Mouse (Mus musculus) NIH3T3 (cell line): ENCODE data around the gene Gprin1.

Experiments
- DNase-seq: peaks from one replicate; pipeline ENCODE4 v3.0.0-alpha.2; 2012; ENCODE audit warnings: low read depth

The Gprin1 gene

DNA sequence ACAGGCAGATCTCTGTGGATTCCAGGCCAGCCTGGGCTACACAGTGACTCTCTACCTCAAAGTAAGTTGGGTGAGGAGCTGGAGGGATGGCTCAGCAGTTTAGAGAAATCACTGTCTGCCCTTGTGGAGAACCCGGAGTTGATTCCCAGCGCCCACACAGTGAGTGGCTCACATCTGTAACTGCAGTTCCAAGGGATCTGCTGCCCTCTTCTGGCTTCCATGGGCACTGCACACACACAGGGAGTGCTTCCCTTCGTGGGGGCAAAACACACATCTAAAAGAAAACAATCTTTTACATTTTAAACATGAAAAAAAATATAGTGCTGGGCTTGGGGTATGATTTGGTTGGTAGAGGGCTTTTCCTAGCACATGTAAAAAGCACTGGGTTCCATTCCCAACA, 26.5 kb downstream of the Gprin1 start:
- no peak for DNase-seq

DNA sequence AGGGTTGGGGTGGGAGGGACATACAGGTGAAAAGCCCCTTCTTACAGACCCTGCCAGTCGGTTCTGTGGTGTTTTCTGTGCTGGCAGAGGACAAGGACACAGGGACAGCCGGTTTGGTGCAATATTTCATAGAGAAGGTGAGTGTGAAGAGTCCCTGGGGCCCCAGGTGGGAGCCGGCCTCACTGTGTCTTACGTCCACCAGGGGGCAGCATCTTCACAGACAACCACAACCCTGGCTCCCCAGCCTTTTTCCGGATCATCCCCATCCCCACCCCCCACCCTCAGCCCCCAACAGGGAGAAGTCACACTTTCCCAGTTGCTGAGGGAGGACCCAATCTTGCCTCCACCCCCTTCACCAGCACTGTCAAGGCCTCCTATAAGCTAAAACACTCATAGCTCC, 32.8 kb downstream of the Gprin1 start:
- DNase-seq = peak; percentile 78

DNA sequence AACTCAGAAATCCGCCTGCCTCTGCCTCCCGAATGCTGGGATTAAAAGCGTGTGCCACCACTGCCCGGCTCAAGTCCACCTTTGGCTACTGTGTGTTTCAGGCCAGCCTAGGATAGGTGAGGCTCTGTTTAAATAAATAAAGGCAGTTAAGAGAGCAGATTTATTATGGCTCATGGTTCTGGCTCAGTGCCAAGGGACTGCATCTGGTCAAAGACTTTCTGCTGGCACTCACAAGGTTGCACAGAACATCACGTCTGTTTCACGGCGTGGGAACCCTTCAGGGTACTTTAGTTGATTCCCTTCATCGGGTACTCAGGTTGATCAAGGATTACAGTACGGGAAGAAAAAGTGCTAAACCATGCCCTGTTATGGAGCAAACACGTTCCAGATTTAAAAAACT, 34.7 kb downstream of the Gprin1 start:
- DNase-seq = peak; percentile 28

DNA sequence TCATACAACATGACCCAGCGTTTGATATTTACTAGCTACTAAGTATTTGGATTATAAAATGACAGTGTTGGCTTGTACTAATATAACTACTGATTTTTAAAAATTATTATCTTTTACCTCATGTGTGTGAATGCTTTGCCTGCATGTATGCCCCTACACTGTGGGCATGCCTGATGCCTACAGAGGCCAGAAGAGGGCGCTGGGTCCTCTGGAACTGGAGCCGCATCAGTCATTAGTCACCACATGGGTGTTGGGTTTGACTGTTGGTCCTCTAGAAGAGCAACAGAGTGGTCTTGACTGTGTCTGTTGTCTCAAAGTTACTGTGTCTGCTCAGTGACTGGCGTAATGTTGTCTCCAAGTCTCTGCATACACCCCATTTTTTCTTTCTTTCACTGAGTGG, 35.3 kb downstream of the Gprin1 start:
- no peak for DNase-seq

DNA sequence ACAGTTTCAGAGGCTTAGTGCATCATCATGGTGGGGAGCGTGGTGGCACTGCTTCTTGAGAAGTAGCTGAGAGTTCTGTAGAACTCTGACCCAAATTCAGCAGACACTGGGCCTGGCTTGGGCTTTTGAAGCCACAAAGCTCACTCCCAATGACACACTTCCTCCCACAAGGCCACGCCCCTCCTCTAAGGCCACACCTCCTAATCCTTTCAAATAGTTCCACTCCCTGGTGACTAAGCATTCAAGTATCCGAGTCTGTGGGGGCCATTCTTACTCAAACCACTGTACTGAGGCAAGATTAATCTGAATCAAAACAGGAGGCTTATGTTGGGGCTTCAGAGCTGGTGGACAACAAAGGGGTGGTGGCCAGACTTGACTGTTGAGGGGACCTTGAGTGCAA, 38.8 kb downstream of the Gprin1 start:
- DNase-seq = peak; percentile 34

DNA sequence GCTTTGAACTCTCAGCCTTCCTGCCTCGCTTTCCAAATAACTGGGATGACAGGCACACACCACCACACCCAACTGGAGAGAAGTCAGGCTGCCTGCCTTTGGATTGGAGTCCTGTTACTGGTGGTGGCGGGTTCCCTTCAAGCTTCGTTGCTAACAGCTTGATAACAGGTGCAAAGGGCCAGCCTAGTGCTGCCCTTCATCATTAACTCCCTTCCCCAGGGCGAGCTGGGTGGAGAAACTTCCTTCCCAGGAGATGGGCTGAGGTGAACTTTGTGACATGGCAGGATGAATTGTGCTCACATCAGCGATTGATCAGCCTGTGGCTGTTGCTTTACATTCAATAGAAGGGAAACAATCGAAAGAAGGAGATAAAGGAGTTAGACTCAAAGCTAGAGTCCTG, 44.8 kb downstream of the Gprin1 start:
- DNase-seq = no peak

DNA sequence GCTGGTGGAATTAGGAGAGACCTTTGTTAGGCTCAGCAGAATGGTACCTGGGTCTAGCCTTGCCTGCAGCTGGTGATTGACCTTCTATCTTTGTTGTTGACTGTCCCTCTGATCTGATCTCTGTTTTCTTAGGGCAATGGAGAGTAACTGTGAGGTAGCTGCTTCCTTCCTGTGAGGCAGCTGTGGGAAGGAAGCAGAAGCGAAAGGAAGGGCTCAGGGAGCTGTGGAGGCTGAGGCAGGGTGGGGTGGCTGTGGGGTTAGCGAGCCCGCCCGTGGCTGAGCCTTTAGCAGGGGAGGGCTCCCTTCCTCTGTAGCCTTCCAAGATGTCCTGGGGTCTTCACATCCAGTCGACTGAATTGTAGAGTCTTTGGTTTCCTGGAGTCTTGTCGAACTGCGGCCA, 47.2 kb downstream of the Gprin1 start:
- DNase-seq = no peak

DNA sequence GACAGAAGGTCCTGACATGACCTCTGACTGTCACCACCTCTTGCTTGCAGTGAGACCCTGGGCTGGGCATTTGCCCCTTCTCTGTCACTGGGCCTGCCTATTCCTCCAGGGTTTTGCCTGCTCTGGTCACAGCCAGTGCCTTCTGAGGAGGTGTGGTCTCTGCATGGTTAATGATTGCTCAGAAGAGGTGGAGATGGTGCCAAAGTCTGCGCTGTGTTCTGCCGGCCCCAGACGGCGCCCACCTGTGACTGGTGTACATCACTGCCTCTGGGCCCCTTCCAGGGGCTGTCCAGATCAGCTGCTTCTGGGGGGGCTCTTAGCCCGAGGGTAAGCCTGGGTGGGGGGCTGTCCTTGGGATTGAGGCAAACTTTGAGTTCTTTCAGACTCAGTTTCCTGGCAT, 48.4 kb downstream of the Gprin1 start, which contains the start of gene Cdhr2:
Gene Cdhr2 (plus strand): TSS at position 219 of the 400 bp plus-strand sequence.
- no peak for DNase-seq

DNA sequence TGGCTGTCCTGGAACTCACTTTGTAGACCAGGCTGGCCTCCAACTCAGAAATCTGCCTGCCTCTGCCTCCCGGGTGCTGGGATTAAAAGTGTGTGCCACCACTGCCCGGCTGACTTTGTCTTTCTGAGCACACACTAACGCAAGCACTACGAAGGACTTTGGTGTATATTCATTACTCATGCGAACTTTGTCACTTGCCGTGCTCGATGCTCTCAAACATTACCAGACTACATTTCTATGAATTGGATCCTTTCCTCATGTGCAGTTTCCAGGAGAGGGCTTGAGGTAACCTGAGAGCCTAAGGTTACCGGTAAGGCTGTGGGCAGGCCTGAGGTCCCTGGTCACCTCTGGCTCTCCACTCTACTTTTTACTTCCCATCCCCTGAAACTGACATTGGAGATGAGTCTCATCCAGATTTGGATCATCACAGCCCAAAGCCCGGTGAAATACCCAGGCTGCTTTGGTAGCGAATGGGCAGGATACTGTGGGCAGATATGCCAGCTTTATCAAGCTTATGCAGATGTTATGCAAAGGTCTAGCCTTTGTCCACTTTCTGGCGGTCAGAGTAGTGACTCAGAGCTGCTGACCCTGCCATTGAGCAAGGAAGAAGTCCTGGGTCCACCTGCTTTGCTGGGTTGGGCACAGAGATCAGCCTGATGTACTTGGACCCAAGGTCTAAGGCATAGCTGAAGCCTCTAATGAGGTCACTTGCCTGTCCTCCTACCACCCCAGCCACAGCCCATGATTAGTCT, 54.0 kb downstream of the Gprin1 start:
- DNase-seq = no peak

DNA sequence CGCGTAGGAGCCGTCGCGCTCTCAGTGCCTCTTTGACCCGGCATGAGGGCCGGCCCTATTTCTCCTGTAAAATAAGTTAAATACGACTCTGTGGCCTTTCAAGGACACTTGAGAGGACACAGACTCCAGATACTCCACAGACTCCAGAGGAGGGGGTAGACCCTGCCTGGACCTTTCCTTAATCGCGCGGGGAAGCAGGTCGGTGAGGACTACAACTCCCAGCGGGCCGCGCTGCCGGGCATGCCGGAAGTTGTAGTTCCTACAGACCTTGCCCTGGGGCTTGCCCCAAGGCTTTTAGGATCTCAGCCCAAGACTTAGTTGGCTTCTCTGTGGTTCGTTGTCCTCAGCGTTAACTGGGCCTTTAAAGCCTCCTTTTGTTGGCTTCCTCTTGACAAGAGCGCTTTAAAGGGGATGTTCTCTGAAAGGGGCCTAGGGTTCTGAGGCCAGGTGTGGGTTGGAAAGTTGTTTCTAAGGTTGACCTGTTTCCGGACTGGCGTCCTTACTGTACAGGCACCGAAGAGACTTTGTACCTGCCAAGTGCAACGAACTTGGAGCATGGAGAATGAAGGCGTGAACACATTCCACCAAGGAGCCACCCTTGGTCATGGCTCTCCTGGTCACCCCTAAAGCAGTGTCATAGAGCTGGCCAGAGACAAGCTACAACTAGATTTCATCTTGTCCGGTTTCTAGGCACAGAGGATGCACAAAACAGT, 55.2 kb downstream of the Gprin1 start:
- peak; percentile 88 for DNase-seq

DNA sequence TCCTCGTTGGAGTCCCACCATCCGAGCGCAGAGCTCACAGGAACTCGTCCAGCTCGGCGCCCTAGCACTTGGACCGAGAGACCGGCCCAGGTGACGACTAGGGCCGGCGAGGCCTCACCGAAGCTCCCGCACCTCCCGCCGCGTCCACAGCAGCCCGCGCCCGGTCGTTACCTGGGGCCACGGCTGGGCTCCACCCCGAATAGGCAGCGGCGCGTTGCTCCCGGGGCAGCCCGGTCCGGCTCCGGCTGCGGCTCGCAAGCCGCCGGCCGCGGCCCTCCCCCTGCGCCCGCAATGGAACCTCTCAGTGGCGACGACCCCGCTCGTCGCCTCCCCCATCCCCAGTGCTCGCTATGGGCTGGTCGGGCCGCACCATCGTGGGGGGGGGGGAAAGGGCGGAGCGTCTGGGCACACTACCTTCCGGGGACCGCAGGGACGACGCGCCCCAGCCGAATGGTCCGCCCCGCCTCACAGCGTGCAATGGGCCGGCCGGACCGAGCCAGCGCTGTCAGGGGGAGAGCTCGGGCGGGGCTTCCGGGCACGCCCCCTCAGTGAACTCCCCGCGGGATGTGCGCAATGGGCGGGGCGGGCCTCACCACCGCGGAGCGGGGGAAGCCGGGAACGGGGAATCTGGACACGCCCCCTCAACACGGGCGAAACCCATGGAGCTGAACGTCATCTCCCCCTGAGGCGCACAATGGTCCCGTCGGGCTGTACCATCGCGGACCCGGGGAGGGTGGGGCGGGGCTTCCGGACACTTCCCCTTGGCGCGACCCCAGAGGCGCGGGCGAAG, 55.9 kb downstream of the Gprin1 start, which contains the start of gene Rnf44:
Gene Rnf44 (minus strand): TSS at position 350 of the 790 bp plus-strand sequence.
- DNase-seq = peak; percentile 100

DNA sequence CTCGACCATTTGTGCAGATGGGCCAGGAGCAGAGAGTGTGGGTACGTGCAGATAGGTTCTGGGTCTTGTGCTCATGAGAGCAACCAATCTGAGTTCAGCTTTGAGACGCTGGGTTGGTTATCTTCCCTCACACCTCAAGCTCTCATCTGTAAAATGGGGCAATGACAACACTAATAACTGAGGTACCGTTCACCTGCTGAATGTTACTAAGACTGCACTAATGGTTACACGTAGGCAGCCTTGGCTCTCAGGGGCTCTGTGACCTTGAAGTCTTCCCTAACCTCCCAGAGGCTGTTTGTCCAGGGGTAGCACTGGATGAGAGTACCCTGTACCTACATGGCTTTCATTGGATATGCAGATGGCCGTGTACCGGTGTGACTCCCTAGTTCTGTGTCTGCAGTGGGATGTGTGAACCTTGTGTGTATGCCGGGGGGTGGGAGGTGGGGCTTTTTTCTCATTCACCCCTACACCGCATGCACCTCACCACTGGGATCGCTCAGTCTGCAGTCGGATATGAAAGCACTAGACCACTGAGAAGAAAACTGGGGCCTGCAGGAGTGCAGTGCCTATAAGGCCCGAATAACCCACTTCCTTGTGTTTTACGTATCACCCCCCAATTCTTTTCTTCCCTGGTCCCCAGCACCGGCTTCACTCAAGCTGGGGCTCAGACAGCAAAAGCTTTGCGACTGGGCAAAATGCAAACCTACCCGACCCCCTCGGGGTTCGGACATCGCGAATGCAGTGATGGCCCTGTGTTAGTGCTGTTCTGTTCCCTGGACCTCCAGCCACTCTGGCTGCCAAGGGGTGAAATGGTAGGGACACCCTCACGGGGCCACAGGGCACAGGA, 56.7 kb downstream of the Gprin1 start:
- DNase-seq = no peak

DNA sequence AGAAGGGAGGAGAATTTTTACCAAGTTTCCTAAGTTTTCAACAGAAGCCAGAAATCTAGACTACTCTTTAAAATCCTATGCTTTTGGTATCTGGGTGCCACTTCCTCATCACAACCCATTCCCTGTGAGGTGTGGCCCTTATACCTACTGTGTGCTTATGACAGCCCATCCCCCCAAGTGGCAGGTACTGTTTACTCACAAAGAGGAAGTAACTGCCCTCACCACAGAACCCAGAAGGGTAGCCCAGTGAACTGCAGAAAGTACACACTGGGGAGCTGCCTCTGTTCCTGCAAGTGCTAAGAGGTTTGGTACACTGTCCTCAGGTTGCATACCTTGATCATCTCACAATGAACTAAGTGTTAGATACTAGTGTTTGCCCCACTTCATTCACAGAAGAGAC, 57.9 kb downstream of the Gprin1 start:
- no peak for DNase-seq

DNA sequence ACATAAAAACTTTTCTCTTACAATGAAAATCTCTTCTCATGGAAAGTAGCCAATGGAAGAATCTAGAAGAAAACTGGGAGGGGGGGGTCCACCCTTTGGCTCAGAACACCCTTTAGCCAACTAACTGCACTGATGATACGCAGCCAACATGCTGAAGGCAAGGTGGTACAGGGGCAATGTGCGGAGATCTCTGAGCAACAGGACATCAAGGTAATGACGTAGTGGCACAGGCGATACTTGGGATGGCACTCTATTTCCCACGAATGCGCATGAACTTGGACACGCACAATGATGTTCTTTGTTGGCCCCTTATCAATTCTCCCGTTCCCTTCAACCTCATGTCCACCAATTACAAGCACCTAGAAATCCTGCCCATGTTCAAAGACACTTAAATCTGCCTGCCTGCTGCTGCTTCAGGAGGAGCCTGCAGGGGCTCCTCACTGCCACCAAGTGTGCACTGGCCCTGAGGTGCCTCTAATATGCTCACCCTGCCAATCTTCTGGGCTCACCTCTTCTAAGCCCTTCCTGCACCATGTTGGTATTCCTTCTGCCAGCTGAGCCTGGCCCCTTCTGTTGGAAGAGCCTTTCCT, 59.4 kb downstream of the Gprin1 start:
- DNase-seq = no peak

DNA sequence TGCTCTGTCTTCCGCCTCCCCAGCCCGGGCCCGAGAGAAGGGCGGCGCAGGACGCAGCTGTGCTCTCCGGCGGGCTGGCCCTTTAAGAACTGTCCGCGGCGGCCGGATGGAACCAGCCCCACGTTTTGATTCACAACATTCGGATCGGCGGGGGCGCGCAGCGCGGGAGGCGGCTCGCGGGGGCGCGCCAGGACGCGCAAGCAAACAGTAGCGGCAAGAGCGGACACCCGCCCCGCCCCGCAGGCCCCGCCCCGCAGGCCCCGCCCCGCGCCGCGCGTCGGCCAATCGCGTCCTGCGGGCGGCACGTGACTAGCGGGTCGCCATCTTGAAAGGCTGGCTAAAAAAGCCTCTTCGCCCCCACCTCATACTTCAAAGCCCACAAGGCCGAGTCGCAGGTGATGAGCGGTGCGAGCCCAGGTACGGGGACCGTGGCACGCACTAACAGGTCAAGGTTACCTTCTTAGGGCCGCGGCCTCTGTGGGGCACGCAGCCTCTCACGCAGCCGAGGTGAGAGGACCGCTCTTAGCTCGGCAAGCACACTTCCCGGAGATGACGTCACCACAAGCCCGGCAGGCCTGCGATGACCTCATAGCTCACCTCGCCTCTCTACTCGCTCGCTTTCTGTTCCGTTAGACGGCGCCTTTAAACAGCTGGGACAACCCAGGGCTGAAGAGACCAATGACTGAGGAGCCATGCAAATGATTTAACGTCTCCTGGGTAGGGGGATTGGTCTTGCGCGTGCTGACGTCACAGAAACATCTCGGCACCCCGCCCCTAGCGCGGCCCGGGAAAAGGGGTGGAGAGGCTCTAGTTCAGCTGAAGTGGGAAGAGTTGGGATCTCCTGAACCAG, 61.9 kb downstream of the Gprin1 start:
- peak; percentile 96 for DNase-seq

DNA sequence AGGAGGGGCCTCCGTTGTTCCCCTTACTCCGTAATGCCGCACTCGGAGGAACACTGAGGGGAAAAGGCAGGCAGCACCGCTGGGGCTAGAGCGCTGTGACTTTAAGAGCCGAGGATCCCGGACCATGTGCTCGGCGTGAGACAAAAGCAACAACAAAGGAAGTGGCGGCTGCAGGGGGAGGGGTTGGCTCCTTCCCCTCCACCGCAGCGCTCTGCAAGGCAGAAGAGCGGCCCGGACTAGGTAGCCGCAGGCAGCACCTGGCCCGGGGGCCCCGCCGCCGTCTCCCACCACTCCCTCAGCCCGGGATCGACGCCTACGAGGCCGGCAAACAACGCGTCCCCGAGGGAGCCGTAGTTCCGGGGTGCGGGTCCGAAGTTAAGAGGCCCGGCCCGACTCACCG, 62.6 kb downstream of the Gprin1 start:
- peak; percentile 79 for DNase-seq
